Mouse (Mus musculus): ENCODE data around the gene Rtel1. TPM values are rescaled to one million over a fixed set of nuclear protein-coding genes. Genes with fewer than 3 reads are reported as not detected.

The Rtel1 gene
- polyA plus RNA-seq, 1 experiment from 2014 or later, result 10.4 TPM

DNA sequence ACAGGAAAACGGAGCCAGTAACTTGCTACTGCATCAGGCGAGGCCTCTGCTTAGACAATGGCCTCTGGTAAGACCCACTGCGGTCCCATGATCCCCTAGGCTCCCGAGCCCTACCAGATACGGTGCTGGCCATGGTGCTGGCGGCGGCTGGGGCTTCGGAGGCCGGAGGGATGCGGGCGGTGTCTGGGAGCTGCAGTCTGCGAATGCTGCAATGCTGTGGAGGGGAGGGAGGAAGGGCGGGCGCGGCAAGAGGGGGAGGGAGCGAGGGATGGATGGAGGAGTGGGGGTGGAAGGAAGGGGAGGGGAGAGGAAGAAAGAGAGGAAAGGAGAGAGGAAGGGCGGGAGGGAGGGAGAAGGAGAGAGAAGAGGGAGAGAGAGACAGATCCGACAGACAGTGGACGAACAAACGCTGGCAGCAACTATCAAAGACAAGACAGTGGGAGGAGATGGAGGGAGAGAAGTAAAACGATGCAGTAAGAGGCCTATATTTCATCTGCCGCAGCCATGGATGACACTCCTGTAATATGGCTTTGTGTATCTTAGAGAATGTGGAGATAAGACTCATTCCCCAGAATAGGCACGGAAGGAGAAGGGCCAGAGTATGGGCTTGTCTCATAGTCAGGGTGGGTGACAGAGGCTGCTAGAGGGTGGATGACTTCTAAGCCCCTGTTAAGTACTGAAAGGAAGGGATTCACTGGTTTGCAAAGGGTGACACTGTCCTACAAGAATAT is 5.3 kb upstream of the Rtel1 start, which contains the start of gene Stmn3:
Stmn3 (minus strand) TSS at position 421 of the 731 bp plus-strand sequence.
- TF ChIP-seq CTCF (IDR thresholded peaks at IDR 0.05) (no peak), EP300 (IDR thresholded peaks at IDR 0.05) (no peak)
- H3K27me3 ChIP-seq (replicated peaks; ENCODE audit: insufficient read depth, low read length), result peaks cover 19% of the 10 kb centered on the region
- ATAC-seq, result peak; percentile 54
- no peaks in the 10 kb centered on the region for H3K9me3 ChIP-seq (ENCODE audit: low read length)
- 5% methylated on average over 23 of the region's 23 CpGs for WGBS
- H3K4me2 ChIP-seq (replicated peaks; ENCODE audit: low read depth, low read length), result peak within 1 kb of the TSS; percentile 14
- peak; percentile 51 for DNase-seq (ENCODE audit: low spot score)
- no peak within 1 kb of the TSS for H3K27ac ChIP-seq (ENCODE audit: low read length)
- H3K9ac ChIP-seq (replicated peaks; ENCODE audit: low read depth), result no peak within 1 kb of the TSS
- H3K4me1 ChIP-seq (ENCODE audit: insufficient read depth, low read depth, low read length), result no peaks in the 10 kb centered on the region
- no peaks in the 10 kb centered on the region for H3K36me3 ChIP-seq (ENCODE audit: insufficient read depth, low read length)
- no peak within 1 kb of the TSS for H3K4me3 ChIP-seq (ENCODE audit: low read depth, low read length)

DNA sequence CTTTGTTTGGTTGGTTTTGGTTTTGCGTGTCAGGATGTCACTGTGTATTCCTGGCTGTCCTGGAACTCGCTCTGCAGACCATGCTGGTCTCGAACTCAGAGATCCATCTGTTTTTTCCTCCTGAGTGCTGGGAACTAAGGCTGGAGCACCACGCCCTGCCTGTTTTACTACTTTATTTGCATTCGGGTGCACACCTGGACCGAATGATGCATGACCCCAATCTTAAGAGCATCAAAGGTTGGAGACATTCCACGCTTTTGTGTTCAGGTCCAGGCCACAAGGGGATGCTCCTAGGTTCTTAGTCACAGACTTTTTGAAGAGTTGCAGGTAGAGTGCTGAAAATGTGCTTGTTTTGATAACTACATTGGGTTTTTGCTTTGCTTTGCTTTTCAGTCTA is 562 bp downstream of the Rtel1 start:
- WGBS, result 9% methylated on average over 7 of the region's 7 CpGs
- DNase-seq (ENCODE audit: low spot score) (no peak), ATAC-seq (no peak)
- H3K4me2 ChIP-seq (replicated peaks; ENCODE audit: low read depth, low read length), result peak overlapping the region; percentile 56
- peak overlapping the region; percentile 63 for H3K4me3 ChIP-seq (ENCODE audit: low read depth, low read length)
- peaks cover 4% of the 10 kb centered on the region; the same call in 1 of the 2 replicates for H3K4me1 ChIP-seq (ENCODE audit: insufficient read depth, low read depth, low read length)
- H3K9ac ChIP-seq (replicated peaks; ENCODE audit: low read depth), result peak overlapping the region; percentile 17; the same call in 1 of the 2 replicates
- no peaks in the 10 kb centered on the region for H3K9me3 ChIP-seq (ENCODE audit: low read length)
- no peak overlapping the region for H3K27ac ChIP-seq (ENCODE audit: low read length)
- no peaks in the 10 kb centered on the region for H3K27me3 ChIP-seq (replicated peaks; ENCODE audit: insufficient read depth, low read length)
- peaks cover 16% of the 10 kb centered on the region; the same call in 1 of the 2 replicates for H3K36me3 ChIP-seq (ENCODE audit: insufficient read depth, low read length)
- TF ChIP-seq CTCF (IDR thresholded peaks at IDR 0.05) (no peak), EP300 (IDR thresholded peaks at IDR 0.05) (no peak)

DNA sequence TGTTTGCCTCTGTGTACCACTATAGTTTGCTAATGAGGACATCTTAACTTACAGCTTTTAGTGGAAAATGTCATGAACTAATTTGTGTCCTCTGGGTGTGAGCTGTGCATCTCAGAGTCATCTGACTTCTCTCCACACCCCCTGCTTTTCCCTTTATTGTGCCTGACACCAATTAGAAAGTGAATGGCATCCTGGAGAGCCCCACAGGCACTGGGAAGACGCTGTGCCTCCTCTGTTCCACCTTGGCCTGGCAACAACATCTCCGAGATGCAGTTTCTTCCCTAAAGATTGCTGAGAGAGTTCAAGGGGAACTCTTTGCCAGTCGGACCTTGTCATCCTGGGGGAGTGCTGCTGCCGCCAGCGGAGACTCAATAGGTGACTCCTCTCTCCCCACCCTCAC is 2.6 kb downstream of the Rtel1 start:
- no peaks in the 10 kb centered on the region for H3K9me3 ChIP-seq (ENCODE audit: low read length)
- peaks cover 4% of the 10 kb centered on the region; the same call in 1 of the 2 replicates for H3K4me1 ChIP-seq (ENCODE audit: insufficient read depth, low read depth, low read length)
- H3K27me3 ChIP-seq (replicated peaks; ENCODE audit: insufficient read depth, low read length), result no peaks in the 10 kb centered on the region
- WGBS, result 84% methylated on average over 5 of the region's 5 CpGs
- no peak for DNase-seq (ENCODE audit: low spot score)
- TF ChIP-seq EP300 (IDR thresholded peaks at IDR 0.05) (no peak), CTCF (IDR thresholded peaks at IDR 0.05) (no peak)
- H3K4me3 ChIP-seq (ENCODE audit: low read depth, low read length), result no peak overlapping the region
- peaks cover 16% of the 10 kb centered on the region; the same call in 1 of the 2 replicates for H3K36me3 ChIP-seq (ENCODE audit: insufficient read depth, low read length)
- no peak for ATAC-seq
- no peak overlapping the region for H3K9ac ChIP-seq (replicated peaks; ENCODE audit: low read depth)
- no peak overlapping the region for H3K27ac ChIP-seq (ENCODE audit: low read length)
- no peak overlapping the region for H3K4me2 ChIP-seq (replicated peaks; ENCODE audit: low read depth, low read length)

DNA sequence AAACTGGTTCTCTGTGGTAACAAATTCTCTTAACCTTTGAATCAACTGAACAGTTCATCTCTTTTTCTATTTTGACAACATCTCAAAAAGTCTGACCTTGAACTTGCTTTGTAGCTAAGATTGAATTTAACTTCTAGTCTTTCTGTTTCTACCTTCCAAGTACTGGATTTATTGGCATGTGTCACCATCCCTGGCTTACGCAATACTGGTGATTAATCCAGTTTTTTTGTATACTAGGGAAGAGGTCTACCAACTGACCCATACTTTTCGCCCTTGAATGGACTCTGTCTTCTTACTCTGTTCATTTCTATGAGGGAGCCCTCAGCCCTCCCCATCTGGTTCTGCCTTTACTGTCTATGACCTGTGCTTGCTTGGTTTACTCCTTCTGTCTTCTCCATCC is 6.6 kb downstream of the Rtel1 start:
- Histone ChIP-seq H3K4me1 (ENCODE audit: insufficient read depth, low read depth, low read length) (no peaks in the 10 kb centered on the region), H3K9ac (replicated peaks; ENCODE audit: low read depth) (no peak overlapping the region), H3K4me3 (ENCODE audit: low read depth, low read length) (no peak overlapping the region), H3K27me3 (replicated peaks; ENCODE audit: insufficient read depth, low read length) (no peaks in the 10 kb centered on the region), H3K36me3 (ENCODE audit: insufficient read depth, low read length) (peaks cover 23% of the 10 kb centered on the region; the same call in 1 of the 2 replicates), H3K9me3 (ENCODE audit: low read length) (no peaks in the 10 kb centered on the region), H3K27ac (ENCODE audit: low read length) (no peak overlapping the region), H3K4me2 (replicated peaks; ENCODE audit: low read depth, low read length) (no peak overlapping the region)
- TF ChIP-seq CTCF (IDR thresholded peaks at IDR 0.05) (no peak), EP300 (IDR thresholded peaks at IDR 0.05) (no peak)
- no peak for DNase-seq (ENCODE audit: low spot score)
- WGBS, result 100% methylated on average over 2 of the region's 2 CpGs
- no peak for ATAC-seq

DNA sequence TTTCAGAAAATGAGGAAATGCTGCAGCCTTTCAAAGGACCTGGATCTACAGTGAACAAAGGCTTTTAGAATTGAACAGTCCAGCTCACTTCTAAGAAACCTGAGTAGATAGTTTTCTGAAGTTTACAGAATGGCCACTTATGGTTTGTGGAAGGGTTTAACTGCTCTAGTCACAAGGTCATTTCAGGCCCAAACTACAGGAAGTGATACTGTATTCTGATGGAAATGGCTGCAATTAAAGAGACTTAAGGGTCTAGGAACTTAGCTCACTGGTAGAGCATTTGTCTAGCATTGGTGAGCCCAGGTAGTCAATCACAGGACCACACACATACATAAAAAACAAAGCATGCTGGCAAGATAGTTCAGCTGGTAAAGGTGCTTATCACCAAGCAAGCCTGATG is 13.0 kb downstream of the Rtel1 start:
- no peak overlapping the region for H3K4me2 ChIP-seq (replicated peaks; ENCODE audit: low read depth, low read length)
- TF ChIP-seq EP300 (IDR thresholded peaks at IDR 0.05), result no peak
- TF ChIP-seq CTCF (IDR thresholded peaks at IDR 0.05), result no peak
- H3K9ac ChIP-seq (replicated peaks; ENCODE audit: low read depth), result no peak overlapping the region
- H3K27me3 ChIP-seq (replicated peaks; ENCODE audit: insufficient read depth, low read length), result no peaks in the 10 kb centered on the region
- H3K4me1 ChIP-seq (ENCODE audit: insufficient read depth, low read depth, low read length), result no peaks in the 10 kb centered on the region
- DNase-seq (ENCODE audit: low spot score) (no peak), ATAC-seq (no peak)
- no peak overlapping the region for H3K27ac ChIP-seq (ENCODE audit: low read length)
- peaks cover 23% of the 10 kb centered on the region; the same call in 1 of the 2 replicates for H3K36me3 ChIP-seq (ENCODE audit: insufficient read depth, low read length)
- no peaks in the 10 kb centered on the region for H3K9me3 ChIP-seq (ENCODE audit: low read length)
- H3K4me3 ChIP-seq (ENCODE audit: low read depth, low read length), result no peak overlapping the region

DNA sequence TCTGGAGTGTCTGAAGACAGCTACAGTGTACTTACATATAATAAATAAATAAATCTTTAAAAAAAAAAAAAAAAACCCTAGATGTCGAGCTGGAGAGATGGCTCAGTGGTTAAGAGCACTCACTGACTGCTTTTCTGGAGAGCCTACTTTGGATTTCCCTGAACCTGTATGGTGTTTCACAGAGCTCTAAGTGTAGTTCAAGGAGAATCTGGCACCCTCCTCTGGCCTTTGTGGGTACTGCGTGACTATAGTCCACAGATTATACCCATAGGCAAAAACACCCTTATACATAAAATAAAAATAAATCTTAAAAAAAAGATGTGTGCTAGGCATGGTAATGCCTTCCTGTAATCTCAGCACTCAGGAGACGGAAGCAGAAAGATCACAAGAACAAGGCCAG is 14.5 kb downstream of the Rtel1 start:
- Histone ChIP-seq H3K9ac (replicated peaks; ENCODE audit: low read depth) (no peak overlapping the region), H3K4me2 (replicated peaks; ENCODE audit: low read depth, low read length) (no peak overlapping the region), H3K4me3 (ENCODE audit: low read depth, low read length) (no peak overlapping the region), H3K9me3 (ENCODE audit: low read length) (no peaks in the 10 kb centered on the region), H3K27me3 (replicated peaks; ENCODE audit: insufficient read depth, low read length) (no peaks in the 10 kb centered on the region), H3K27ac (ENCODE audit: low read length) (no peak overlapping the region), H3K36me3 (ENCODE audit: insufficient read depth, low read length) (peaks cover 23% of the 10 kb centered on the region; the same call in 1 of the 2 replicates), H3K4me1 (ENCODE audit: insufficient read depth, low read depth, low read length) (no peaks in the 10 kb centered on the region)
- peak; percentile 77 for TF ChIP-seq CTCF (IDR thresholded peaks at IDR 0.05)
- no peak for TF ChIP-seq EP300 (IDR thresholded peaks at IDR 0.05)
- DNase-seq (ENCODE audit: low spot score) (peak; percentile 73), ATAC-seq (peak; percentile 62)
- 57% methylated on average over 3 of the region's 3 CpGs for WGBS
